Mouse (Mus musculus) c-Kit-positive CD71-negative TER-119-negative erythroid progenitor cells, embryonic 14.5 days (primary cell): ENCODE results near the gene Gm20917.
"Not testable (repeated sequence)": the region's sequence is repeated elsewhere in the genome, so short reads cannot be mapped to it uniquely, and the experiment has no call there.

Experiments
- DNase-seq: peaks from one replicate; pipeline ENCODE4 v3.0.0-alpha.2; 2013; ENCODE audit warnings: low read depth

Gene Gm20917

GRCm38 (mm10) chrY:79151022-79151421 is at the start of gene Gm20917:
TSS of gene Gm20917 (minus strand) at chrY:79151122.
- DNase-seq = not testable (repeated sequence)
